Mouse (Mus musculus): ENCODE measurements around the gene Enpp6.

Enpp6 gene

GRCm38 (mm10) chr8:47061105-47061720 is 74.5 kb downstream of the Enpp6 start:
- in situ Hi-C loops (cut with MboI) = no loop called here

GRCm38 (mm10) chr8:47067121-47067520 is 80.4 kb downstream of the Enpp6 start:
- in situ Hi-C loops (cut with MboI) = no loop called here

DNA sequence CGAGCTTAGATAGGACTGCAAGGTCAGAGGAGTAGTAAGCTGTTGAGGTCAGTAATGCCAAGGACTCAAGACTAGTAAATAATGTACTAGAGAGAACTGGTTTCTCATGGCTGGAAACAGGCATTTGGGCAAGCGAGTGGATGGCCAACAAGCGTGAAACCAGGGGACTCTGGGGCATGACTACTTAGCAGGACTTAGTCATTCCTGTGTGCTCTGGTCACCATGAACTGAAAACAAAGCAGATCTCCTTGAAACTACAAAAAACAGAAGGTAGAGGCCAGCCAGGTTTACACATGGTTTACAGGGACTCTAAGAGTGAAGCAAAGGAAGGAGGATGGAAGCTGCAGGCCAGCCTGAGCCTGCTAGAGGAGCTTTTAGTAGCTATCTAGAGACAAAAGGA is 82.9 kb downstream of the Enpp6 start:
- in situ Hi-C loops (cut with MboI) = no loop called here

GRCm38 (mm10) chr8:47072001-47072400 is 85.3 kb downstream of the Enpp6 start:
- in situ Hi-C loops (cut with MboI) = no loop called here

DNA sequence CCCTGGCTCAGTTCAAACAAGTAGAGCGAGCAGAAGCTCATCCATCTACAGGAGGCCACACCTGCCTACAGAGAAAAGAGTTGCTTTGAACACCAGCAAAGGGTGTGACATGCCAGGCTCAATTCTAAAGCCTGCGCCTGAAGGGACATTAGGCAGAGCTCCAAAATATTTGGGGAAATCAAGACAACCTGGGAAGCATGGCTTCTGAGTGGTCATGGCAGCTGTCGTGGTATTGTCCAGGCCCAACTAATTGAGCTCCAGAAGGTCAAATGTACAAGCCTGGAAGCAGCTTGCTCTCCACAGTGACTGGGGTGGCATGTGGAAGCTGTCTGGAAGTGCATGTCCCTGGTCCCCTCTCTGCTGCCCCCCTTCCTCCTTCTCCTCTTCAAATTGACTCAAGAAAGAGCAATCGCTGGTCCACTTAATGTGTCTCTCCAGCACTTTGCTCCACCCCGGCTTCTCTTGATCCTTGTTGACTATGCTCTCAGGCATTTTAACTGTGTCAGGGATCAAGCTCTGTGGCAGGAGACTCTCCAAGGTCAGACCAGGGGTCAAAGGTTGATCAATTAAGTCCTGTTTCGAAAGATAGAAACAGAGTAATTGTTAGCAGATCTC is 89.4 kb downstream of the Enpp6 start:
- in situ Hi-C loops (cut with MboI) = no loop called here

- in situ Hi-C loops (cut with MboI) = no loop called here
These were observed 93.3 kb downstream of the Enpp6 start for GRCm38 (mm10) chr8:47080037-47080436.

- in situ Hi-C loops (cut with MboI) = no loop called here
These were observed 95.7 kb downstream of the Enpp6 start for GRCm38 (mm10) chr8:47082201-47083027.

GRCm38 (mm10) chr8:47090021-47090420 is 103.3 kb downstream of the Enpp6 start:
- in situ Hi-C loops (cut with MboI) = no loop called here

DNA sequence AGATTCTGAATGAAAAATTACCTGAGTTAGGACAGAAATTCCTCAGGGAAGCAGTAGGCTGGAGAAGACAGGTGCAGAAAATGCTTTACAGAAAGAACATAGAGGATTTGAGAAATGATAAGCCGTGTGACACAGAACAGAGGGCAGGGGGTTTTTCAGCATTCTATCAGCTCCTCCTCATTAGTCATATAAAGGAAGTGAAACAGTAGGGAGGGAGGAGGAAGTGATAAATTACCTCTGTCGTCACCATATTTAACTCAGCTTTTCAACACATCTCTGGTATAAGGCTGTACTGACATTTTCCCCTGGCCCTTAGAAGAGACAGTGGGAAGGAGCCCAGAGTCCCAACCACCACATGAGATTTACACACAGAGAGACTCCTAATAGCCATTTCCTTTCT is 118.9 kb downstream of the Enpp6 start:
- in situ Hi-C loops (cut with MboI) = no loop called here

DNA sequence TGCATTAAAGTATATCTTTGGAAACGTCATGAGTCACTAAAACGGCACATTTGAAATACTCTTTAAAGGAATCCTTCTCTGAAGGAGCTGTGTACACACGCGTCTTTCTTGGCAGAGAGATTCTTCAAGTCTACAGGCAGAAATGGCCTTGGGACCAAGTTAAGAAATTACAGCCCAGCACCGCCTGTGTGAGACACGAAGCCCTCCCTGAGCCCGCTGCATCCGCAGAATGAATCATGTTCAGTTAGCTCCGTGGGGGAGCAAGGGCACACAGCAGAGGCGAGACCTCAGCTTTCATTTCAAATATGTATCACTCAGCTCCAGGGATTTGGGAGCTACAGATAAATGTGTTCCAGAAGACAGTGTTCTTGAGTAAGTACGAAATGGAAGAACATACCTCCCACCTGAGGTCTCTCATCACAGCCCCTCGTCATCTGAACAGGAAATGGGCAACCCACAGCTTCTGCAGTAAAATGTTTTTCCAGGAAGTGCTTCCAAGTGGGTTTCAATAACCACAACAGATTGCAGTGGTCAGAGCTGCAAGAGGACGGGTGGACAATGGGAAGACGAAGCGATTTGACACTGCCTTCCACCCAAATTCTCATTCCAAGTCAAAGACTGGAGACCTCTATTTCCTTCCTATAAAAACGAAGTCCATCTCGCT is 127.6 kb downstream of the Enpp6 start:
- in situ Hi-C loops (cut with MboI) = no loop called here

GRCm38 (mm10) chr8:47117336-47117735 is 130.6 kb downstream of the Enpp6 start:
- in situ Hi-C loops (cut with MboI) = no loop called here

DNA sequence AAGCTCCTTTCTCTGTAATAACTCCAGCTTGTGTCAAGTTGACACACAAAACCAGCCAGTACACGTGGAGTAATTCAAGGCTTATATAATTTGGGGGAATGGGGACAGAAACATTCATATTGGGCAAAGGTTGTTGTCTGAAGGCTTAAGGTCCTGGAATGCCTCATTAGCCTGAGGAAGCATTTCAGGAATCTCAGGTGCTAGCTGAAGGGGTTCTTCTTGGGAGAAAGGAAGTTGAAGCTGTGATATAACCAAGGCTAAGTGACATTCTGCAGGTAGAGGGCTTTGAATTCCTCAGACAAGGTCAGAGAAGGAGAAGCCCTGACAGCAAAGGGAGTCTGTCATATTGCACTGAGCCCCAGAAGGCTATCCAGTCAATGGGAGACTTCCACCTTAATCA is 133.2 kb downstream of the Enpp6 start:
- in situ Hi-C loops (cut with MboI) = no loop called here

- in situ Hi-C loops (cut with MboI) = no loop called here
These were observed 142.2 kb downstream of the Enpp6 start for GRCm38 (mm10) chr8:47128859-47129258.

DNA sequence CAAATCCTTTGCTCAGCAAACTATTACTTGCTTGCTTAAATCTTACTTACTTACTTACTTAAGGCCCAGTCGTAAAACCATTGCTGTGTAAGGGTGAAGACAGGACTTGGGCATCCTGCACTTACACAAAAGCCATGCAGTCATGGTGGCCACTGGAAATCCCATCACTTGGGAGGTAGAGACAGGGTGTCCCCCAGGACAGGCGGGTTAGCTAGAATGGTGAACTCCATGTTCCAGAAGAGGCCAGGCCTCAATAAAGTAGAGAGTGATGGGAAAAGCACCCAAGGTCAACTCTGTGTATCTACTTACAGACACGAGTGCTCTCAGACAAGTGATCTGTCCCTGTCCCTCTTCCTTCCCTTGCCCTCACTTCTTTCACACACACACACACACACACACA is 146.7 kb downstream of the Enpp6 start:
- in situ Hi-C loops (cut with MboI) = no loop called here

DNA sequence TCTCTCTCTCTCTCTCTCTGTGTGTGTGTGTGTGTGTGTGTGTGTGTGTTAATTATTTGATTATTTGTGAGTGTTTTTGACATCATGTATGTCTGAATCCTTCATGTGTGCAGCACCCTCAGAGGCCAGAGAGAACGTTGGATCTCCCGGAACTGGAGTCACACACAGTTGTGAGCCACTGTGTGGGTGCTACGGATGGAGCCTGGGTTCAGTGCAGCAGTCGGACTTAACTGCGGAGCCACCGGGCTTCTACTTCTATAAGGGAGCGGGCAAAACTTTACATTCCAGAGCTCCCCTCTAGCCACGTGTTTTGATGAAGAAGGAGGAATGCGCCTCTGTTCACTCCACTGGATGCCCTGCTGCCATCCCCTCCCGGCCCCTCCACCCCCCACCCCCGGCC is 148.0 kb downstream of the Enpp6 start:
- in situ Hi-C loops (cut with MboI) = no loop called here

DNA sequence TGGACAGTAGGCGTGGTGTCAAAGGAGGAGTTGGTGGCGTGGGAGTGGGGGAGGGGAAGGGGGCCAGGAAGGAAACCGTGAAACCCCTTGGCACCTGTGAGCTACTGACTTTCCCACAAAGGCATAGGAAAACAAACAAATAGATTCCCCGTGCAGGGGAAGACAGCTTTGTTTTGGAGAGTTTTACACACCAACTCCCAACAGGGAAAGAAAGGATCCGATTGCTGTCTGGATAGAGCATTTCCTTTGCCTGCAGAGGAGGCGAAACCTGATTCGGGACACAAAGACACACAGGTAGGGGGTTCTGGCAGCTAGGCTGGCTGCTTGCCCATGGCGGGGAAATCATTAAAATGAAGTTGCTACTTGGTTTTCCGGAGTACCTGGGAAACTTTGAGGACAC is 148.9 kb downstream of the Enpp6 start:
- in situ Hi-C loops (cut with MboI) = no loop called here

DNA sequence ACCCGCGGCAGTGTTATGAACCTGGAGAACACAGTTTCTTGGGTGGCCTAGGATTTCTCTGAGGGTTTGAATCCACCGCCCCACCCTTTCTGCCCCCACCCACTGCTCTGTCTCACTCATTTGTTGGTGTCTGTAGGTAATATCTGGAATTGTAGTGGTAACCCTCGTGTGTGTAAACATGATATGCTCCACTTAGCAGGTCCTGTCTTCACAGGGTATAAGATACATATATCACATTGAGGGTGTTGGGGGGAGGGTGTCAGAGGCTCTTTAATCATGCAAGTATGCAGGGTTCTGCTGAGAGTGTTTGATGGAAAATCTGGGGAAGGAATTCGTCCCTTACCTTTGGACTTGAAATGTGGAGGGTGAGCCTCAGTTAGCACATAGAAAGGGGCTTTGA is 149.4 kb downstream of the Enpp6 start:
- in situ Hi-C loops (cut with MboI) = no loop called here

- in situ Hi-C loops (cut with MboI) = no loop called here
These were observed 158.6 kb downstream of the Enpp6 start for GRCm38 (mm10) chr8:47145258-47145657.

All from mature B cell (primary cell).